Mouse (Mus musculus) olfactory bulb, adult 2 months (tissue): Measurements from ENCODE around the gene Cux2.

ENCODE experiments used
- CTCF ChIP-seq: fragments of 200-500 bp; IDR thresholded peaks from 2 replicates; pipeline ENCODE4 v1.5.1; 2012; ENCODE audit warnings: low read depth, mild to moderate bottlenecking, low read length, moderate library complexity; ENCODE audit not compliant: insufficient read depth
- POLR2A ChIP-seq: fragments of 200-500 bp; IDR thresholded peaks from 2 replicates; pipeline ENCODE4 v1.6.1; 2012; ENCODE audit warnings: mild to moderate bottlenecking, low read depth, low read length, moderate library complexity; ENCODE audit not compliant: insufficient read depth

- no peak for TF ChIP-seq POLR2A
- TF ChIP-seq CTCF = no peak
Observed at GRCm38 (mm10) chr5:122003460-122003859, 46.4 kb downstream of the Cux2 start.
